Mouse (Mus musculus) embryonic fibroblast, embryonic 13.5 days (primary cell): ENCODE results near the gene Smo. TPM values are rescaled to one million over a fixed set of nuclear protein-coding genes. Genes with fewer than 3 reads are reported as not detected.

ENCODE experiments used
- H3K27ac ChIP-seq: 2 replicates; pipeline ENCODE4 v1.5.1; 2012; ENCODE audit warnings: low read length, control low read depth, inconsistent platforms; ENCODE audit not compliant: insufficient read depth
- H3K4me1 ChIP-seq: 2 replicates; pipeline ENCODE4 v1.6.1; 2011; ENCODE audit warnings: low read length; ENCODE audit not compliant: control insufficient read depth, insufficient read depth
- H3K4me3 ChIP-seq: 2 replicates; pipeline ENCODE4 v1.5.1; 2011; ENCODE audit warnings: mild to moderate bottlenecking, control low read depth, low read length; ENCODE audit not compliant: insufficient read depth
- CTCF ChIP-seq: IDR thresholded peaks from 2 replicates; pipeline ENCODE4 v1.5.1; 2011; ENCODE audit warnings: mild to moderate bottlenecking, control low read depth, low read length, moderate library complexity, borderline replicate concordance; ENCODE audit not compliant: insufficient read depth
- POLR2A ChIP-seq: IDR thresholded peaks from 2 replicates; pipeline ENCODE4 v1.6.1; 2011; ENCODE audit warnings: low read depth, mild to moderate bottlenecking, control low read depth, low read length, moderate library complexity
- polyA plus RNA-seq: library from polyadenylated mRNA; stranded (reverse); fragments of >200 nt; gene quantifications from 2 replicates; pipeline ENCODE4 v1.2.4, GENCODE M21; 2011; ENCODE audit warnings: low read depth; ENCODE audit not compliant: missing spikeins, insufficient read length

Smo gene
- 53.4 and 66.1 TPM in 2 replicates for polyA plus RNA-seq

DNA sequence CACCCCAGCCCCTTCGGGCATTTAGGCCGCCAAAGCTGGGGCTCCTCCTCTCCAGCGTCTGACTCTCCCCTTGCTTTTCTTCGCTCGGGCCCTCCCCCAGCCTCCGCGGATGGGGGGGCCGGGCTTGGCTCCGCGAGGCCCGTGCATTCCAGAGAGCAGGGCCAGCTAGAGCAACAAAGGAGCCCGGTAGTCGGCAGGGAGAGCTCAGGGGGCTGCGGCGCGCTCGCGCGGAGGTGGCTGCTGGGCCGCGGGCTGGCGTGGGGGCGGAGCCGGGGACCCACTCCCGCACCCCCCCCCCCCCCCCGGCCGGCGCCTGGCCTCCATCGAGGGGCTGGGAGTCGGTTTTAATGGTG is at the start of gene Smo:
Gene Smo, plus strand, starts transcription at position 168 of the 353 bp plus-strand sequence.
- Histone ChIP-seq H3K4me3 (peak within 1 kb of the TSS; percentile 95), H3K4me1 (peaks cover 3% of the 10 kb centered on the region; the same call in 1 of the 2 replicates), H3K27ac (peak within 1 kb of the TSS; percentile 80)
- TF ChIP-seq CTCF (no peak), POLR2A (peak; percentile 81)

DNA sequence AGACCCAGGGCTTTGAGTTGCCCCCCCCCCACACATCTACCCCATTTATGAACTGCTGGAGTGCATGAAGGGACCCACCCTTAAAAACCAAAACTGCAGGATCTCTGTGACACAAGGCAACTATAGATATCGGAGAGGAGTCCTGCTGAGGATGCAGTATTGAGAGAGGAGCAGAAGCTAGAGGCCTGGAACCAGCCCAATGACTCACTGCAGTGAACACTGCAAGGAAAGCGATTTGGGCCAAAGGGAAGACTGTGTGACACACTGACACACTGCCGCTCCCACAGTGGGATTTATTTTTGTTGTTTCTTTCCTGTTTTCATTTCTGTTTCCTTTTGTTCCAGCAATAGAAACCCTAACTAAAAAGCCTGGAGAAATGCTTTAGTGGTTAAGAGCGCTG is 49.4 kb upstream of the Smo start:
- no peaks in the 10 kb centered on the region for H3K4me1 ChIP-seq
- H3K4me3 ChIP-seq: no peak overlapping the region
- no peak overlapping the region for H3K27ac ChIP-seq
- TF ChIP-seq CTCF: no peak
- no peak for TF ChIP-seq POLR2A

DNA sequence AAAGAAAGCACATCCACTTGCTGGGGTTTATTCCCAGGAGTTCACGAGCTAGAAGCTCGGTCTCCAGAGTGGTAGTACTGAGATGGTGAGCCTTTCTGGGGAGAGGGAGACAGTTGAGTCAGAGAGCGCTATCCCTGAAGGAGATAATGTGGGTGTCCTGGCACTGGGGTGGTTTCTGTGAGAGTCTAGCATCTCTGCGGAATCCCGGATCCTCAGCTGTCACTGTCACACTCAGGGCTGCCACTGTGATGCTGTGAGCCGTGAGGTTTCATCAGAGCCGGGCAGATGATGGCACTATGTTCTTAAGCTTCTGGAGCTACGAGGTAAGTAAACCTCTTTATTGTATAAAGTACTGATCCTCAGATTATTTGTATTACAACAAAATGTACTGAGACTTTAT is 45.8 kb upstream of the Smo start:
- no peak overlapping the region for H3K4me3 ChIP-seq
- no peaks in the 10 kb centered on the region for H3K4me1 ChIP-seq
- no peak overlapping the region for H3K27ac ChIP-seq
- TF ChIP-seq POLR2A (no peak), CTCF (no peak)

DNA sequence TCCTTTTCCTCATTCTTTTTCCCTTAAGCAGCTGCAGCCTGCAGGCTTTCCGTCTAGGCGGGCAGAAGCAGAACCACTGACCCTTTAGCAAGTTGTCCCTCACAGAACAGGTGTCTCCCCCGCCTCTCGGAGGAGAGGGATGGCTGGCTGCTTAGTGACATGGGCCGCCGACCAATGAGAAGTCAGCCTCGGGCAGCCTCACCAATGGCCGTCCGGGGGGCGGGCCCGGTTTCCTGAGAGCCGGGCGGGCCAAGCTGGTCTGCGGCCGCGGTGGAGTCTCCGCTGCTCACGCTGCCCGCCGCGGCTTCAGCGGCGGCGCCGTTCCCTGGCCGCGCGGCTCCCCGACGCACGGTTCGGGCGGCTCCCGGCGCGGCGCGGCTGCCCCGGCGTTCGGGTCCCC is 41.4 kb upstream of the Smo start, which contains the start of gene Tspan33:
Gene Tspan33, plus strand, starts transcription at position 270 of the 400 bp plus-strand sequence.
- Histone ChIP-seq H3K27ac (no peak within 1 kb of the TSS), H3K4me1 (no peaks in the 10 kb centered on the region), H3K4me3 (peak within 1 kb of the TSS; percentile 48)
- TF ChIP-seq POLR2A (no peak), CTCF (no peak)

DNA sequence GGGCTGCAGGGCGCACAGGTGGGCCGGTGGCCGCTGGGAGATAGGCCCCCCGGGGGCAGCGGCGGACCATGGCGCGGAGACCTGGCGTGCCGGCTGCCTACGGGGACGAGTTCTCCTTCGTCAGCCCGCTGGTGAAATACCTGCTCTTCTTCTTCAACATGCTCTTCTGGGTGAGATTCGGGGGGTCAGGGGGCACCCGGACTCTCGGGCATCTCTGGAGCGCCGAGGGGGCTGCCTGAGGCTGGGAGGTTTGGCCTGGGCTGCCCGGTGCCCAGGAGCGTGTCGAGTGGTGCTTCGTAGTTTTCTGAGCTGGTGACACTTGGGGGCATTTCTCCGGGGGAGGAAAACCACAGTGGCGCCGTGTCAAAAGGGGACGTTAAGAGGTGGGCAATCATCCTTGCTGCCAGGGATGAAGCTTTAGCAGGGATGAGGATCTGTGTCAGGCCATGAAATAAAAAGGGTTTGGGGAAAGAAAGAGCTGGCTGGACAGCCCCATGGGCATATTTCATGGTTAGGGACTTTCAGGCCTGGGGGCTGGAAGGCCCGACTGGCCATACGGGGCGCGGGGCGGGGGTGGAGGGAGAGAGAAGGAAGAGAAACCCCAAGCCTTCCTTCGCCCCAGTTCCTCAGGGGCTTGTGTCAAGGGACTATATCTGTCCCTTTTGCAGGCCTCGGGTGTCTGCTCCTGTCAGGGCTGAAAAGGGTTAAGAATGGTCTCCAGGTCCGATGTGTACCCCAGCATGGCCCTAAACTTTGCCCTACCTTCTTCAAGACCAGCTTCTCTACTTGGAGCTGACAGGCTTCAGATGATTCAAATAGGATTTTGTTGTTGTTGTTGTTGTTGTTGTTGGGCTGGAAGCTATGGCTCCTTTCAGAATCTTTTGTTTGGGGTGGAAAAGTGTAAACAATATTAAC is 40.7 kb upstream of the Smo start:
- no peak for TF ChIP-seq CTCF
- no peak for TF ChIP-seq POLR2A
- H3K4me1 ChIP-seq: no peaks in the 10 kb centered on the region
- peak overlapping the region; percentile 48 for H3K4me3 ChIP-seq
- no peak overlapping the region for H3K27ac ChIP-seq

DNA sequence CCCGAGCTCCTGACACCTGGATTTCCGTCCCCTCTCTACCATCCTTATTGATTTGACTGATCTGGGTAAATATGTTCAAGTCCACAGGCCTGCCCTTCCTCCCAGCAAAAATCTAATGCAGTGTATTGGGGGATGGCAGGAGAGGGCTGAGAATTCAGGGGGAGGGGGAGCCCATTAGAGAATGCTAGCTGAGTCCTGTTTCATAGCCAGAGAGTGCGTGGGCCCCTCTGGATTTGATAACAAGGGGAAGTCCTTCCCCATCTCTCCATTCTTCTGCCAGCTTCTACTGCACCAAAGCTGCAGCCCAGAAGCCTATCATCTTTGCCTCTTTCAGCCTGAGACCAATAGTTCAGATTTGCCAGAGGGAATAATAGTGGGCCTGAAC is 40.0 kb upstream of the Smo start:
- Histone ChIP-seq H3K27ac (no peak overlapping the region), H3K4me1 (no peaks in the 10 kb centered on the region), H3K4me3 (no peak overlapping the region)
- no peak for TF ChIP-seq POLR2A
- TF ChIP-seq CTCF: no peak

GRCm38 (mm10) chr6:29695975-29696374 is 39.3 kb upstream of the Smo start:
- Histone ChIP-seq H3K27ac (no peak overlapping the region), H3K4me1 (no peaks in the 10 kb centered on the region), H3K4me3 (no peak overlapping the region)
- TF ChIP-seq POLR2A (no peak), CTCF (no peak)

- Histone ChIP-seq H3K4me3 (no peak overlapping the region), H3K27ac (no peak overlapping the region), H3K4me1 (no peaks in the 10 kb centered on the region)
- no peak for TF ChIP-seq CTCF
- TF ChIP-seq POLR2A: no peak
Observed at GRCm38 (mm10) chr6:29697139-29697538, 38.2 kb upstream of the Smo start.

DNA sequence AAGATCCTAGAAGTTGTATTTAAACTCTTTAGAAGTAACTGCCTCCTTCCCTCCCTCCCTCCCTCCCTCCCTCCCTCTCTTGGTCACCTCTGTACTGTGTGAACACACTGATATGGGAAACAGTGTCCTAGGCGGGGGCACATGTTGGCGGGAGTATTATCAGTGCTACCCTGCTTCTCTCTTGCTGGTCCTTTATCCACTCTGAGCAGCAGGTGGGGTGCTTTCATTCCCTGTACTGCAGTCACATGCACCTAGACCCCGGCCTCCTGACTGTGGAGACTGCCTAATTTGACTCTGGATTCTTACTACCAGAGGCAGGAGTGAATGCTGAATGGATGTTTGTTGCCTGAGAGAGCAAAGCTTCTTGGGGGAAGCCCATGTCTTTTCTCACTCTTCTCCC is 37.8 kb upstream of the Smo start:
- H3K4me3 ChIP-seq: no peak overlapping the region
- H3K27ac ChIP-seq: no peak overlapping the region
- TF ChIP-seq POLR2A (no peak), CTCF (no peak)
- no peaks in the 10 kb centered on the region for H3K4me1 ChIP-seq

GRCm38 (mm10) chr6:29699085-29699745 is 36.1 kb upstream of the Smo start:
- H3K4me3 ChIP-seq: no peak overlapping the region
- no peaks in the 10 kb centered on the region for H3K4me1 ChIP-seq
- H3K27ac ChIP-seq: no peak overlapping the region
- TF ChIP-seq POLR2A: no peak
- no peak for TF ChIP-seq CTCF
